Mouse (Mus musculus): ENCODE measurements at regions not wholly inside any gene's neighbourhood (a gene's known extent, or its start where the extent isn't known, plus 50 kb on each side); places are given as distances from the start of the nearest gene placed in this dataset.

- DNase-seq (ENCODE audit: low spot score in 2 of 2) = no peak
These were observed 753.0 kb upstream of the Jmjd1c start for GRCm38 (mm10) chr10:66342823-66343350.

GRCm38 (mm10) chr10:66348398-66348797, 747.5 kb upstream of the Jmjd1c start:
- DNase-seq (ENCODE audit: low spot score in 2 of 2) = no peak

DNA sequence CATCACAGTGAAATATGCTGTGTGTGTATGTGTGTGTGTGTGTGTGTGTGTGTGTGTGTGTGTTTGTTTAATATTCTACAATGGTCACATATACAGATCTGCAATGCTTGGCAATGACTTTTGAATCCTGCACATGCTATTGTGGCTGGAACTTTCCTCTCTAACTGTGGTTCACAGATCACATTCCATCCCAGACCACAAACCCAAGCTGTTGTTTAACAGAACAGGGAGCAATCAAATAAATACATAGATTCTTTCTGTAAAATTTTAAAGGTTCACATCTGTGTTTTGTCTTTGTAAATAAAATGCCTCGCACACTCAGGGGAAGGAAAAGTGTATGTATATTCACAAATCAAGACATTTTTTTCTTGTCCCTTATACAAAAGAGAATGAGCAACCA, 744.9 kb upstream of the Jmjd1c start:
- DNase-seq (ENCODE audit: low spot score in 2 of 2) = no peak

- DNase-seq (ENCODE audit: low spot score in 2 of 2) = no peak
These were observed 741.9 kb upstream of the Jmjd1c start for GRCm38 (mm10) chr10:66354072-66354471.

- no peak for DNase-seq (ENCODE audit: low spot score in 2 of 2)
These were observed 740.9 kb upstream of the Jmjd1c start for GRCm38 (mm10) chr10:66354986-66355385.

GRCm38 (mm10) chr10:66357736-66358135, 738.2 kb upstream of the Jmjd1c start:
- peak in 1 of 2 experiments; percentile 4 for DNase-seq (ENCODE audit: low spot score in 2 of 2)

DNA sequence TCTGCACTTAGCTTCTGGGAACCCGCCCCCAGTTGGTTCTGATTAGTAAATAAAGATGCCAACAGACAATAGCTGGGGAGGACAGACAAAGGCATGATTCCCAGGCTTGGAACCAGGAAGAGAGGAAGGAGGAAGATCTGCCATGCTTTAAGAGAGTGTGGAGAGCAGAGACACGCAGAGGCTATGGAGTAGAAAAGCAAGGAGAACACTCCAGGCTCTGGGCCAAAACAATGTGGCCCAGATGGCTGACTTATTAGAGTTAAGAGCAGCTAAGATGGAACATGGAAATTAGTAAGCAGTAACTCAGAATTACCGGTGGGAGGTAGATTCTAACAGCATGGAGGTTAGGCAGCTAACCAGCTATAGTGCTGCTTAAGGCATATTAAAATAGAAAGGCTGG, 725.8 kb upstream of the Jmjd1c start:
- no peak for DNase-seq (ENCODE audit: low spot score in 2 of 2)

GRCm38 (mm10) chr10:66371756-66372155, 724.2 kb upstream of the Jmjd1c start:
- no peak for DNase-seq (ENCODE audit: low spot score in 2 of 2)
